Mouse (Mus musculus) intestine, embryonic 16.5 days (tissue): Measurements from ENCODE around the gene Pprc1. TPM values are rescaled to one million over a fixed set of nuclear protein-coding genes. Genes with fewer than 3 reads are reported as not detected.

Experiments used
- ATAC-seq: fragments of 200-750 bp; cut with Nextera tagmentation; 2 replicates; pipeline ENCODE4 v1.8.0; 2017; ENCODE audit warnings: moderate TSS enrichment, moderate library complexity
- H3K27ac ChIP-seq: fragments of 300-500 bp; sonication (generic); 2 replicates; pipeline ENCODE4 v1.5.1; 2014; ENCODE audit warnings: mild to moderate bottlenecking, low read length
- H3K27me3 ChIP-seq: fragments of 300-500 bp; sonication (generic); replicated peaks from 2 replicates; pipeline ENCODE4 v1.6.1; 2014; ENCODE audit warnings: low read length, control low read depth, mixed read lengths; ENCODE audit not compliant: control insufficient read depth, insufficient read depth
- H3K36me3 ChIP-seq: fragments of 300-500 bp; sonication (generic); 2 replicates; pipeline ENCODE4 v1.6.1; 2014; ENCODE audit warnings: low read length, control low read depth; ENCODE audit not compliant: control insufficient read depth, insufficient read depth
- H3K4me1 ChIP-seq: fragments of 300-500 bp; sonication (generic); 2 replicates; pipeline ENCODE4 v1.6.1; 2014; ENCODE audit warnings: low read length, control low read depth, mixed read lengths; ENCODE audit not compliant: control insufficient read depth, insufficient read depth
- H3K4me2 ChIP-seq: fragments of 300-500 bp; sonication (generic); 2 replicates; pipeline ENCODE4 v1.6.1; 2014; ENCODE audit warnings: low read depth, low read length, control low read depth
- H3K4me3 ChIP-seq: fragments of 300-500 bp; sonication (generic); 2 replicates; pipeline ENCODE4 v1.5.1; 2014; ENCODE audit warnings: mild to moderate bottlenecking, low read length
- H3K9ac ChIP-seq: fragments of 300-500 bp; sonication (generic); 2 replicates; pipeline ENCODE4 v1.6.1; 2014; ENCODE audit warnings: low read depth, low read length
- H3K9me3 ChIP-seq: fragments of 300-500 bp; sonication (generic); 2 replicates; pipeline ENCODE4 v1.6.1; 2016; ENCODE audit warnings: low read length, control low read depth; ENCODE audit not compliant: control insufficient read depth
- WGBS: fragments of 180-500 bp; shearing (Covaris S2); extraction: QIAGEN DNeasy Blood & Tissue Kit; methylation state at CpG from one replicate; pipeline ENCODE4 v1.1.7; 2014; 5-methylcytosine and 5-hydroxymethylcytosine counted together
- polyA plus RNA-seq: library from polyadenylated mRNA; unstranded; fragments of >200 nt; fragmentation: Nextera tagmentation; extraction: Ambion mirVana; gene quantifications from 2 replicates; pipeline ENCODE4 v1.2.1, GENCODE M21; 2015

Gene Pprc1
- polyA plus RNA-seq, 1 experiment from 2014 or later = 27.5 TPM

GRCm38 (mm10) chr19:46032731-46033510 is 11.8 kb upstream of the Pprc1 start:
- Histone ChIP-seq H3K4me2 (no peak overlapping the region), H3K27me3 (no peaks in the 10 kb centered on the region), H3K9me3 (no peaks in the 10 kb centered on the region), H3K9ac (no peak overlapping the region), H3K4me3 (no peak overlapping the region), H3K27ac (no peak overlapping the region), H3K36me3 (peaks cover 30% of the 10 kb centered on the region), H3K4me1 (peaks cover 12% of the 10 kb centered on the region)
- ATAC-seq = no peak
- 85% methylated on average over 26 of the region's 26 CpGs for WGBS

DNA sequence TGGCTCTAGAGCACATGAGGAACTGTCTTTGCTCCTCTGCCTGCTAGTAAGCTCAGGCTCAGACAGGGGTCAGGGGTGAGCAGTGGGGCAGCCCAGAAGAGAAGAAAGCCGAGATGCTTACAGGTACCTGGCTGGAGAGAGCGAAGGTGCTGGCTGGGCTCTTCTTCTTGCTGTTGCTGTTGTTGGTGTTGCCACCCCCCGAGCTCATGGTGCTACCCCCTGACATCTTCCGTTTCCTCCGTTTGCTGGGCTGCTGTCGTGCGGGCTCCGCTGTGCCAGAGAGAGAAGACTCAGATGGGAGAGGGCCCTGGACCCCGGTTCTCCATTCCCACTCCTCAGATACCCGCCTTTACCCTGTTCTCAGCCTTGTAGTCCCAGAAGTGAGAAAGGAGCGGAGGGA is 10.8 kb upstream of the Pprc1 start:
- WGBS = 94% methylated on average over 11 of the region's 11 CpGs
- H3K4me2 ChIP-seq = no peak overlapping the region
- no peaks in the 10 kb centered on the region for H3K9me3 ChIP-seq
- H3K4me1 ChIP-seq = peaks cover 19% of the 10 kb centered on the region
- H3K9ac ChIP-seq = no peak overlapping the region
- ATAC-seq = no peak
- peaks cover 30% of the 10 kb centered on the region for H3K36me3 ChIP-seq
- H3K27me3 ChIP-seq = no peaks in the 10 kb centered on the region
- no peak overlapping the region for H3K4me3 ChIP-seq
- H3K27ac ChIP-seq = no peak overlapping the region

- no peaks in the 10 kb centered on the region for H3K27me3 ChIP-seq
- H3K27ac ChIP-seq = no peak overlapping the region
- H3K36me3 ChIP-seq = peaks cover 23% of the 10 kb centered on the region
- no peak for ATAC-seq
- H3K9me3 ChIP-seq = no peaks in the 10 kb centered on the region
- no peak overlapping the region for H3K4me2 ChIP-seq
- WGBS = 85% methylated on average over 13 of the region's 13 CpGs
- peaks cover 32% of the 10 kb centered on the region for H3K4me1 ChIP-seq
- H3K4me3 ChIP-seq = no peak overlapping the region
- no peak overlapping the region for H3K9ac ChIP-seq
Measured at GRCm38 (mm10) chr19:46035971-46036370, 8.7 kb upstream of the Pprc1 start.

DNA sequence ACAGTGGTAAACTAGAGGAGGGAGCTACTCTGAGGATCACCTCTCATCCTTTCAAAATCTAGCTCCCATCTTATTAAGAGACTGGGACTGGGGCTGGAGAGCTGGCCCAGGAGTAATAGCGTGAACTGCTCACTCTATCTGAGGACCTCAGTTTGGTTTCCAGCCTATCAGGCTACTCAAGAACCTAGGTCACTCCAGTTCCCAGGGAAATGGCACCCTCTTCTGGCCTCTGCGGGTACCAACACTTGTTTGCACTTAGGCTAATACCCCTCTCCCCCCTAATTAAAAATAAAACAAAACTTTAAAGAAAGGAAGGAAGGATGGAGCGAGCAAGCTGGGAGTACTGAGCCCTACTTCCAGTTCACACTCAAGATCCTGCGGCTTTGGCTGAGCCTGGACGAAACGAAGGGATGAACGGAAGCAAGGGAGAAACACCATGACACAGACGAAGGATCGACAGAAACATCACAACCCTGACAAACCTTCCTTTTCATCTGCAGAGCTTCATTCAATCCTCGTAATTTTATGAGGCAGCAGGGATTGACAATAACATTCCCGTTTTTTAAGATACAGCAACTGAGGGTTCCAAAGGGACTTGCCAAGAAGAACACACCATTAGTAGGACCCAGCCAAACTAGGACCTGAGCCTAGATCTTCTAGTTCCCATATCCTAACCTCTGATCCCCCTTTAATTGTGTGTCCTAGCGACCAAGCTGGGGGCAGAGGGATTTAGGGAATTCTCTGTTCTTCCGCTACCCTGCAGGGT is 8.0 kb upstream of the Pprc1 start:
- Histone ChIP-seq H3K36me3 (peaks cover 23% of the 10 kb centered on the region), H3K9me3 (no peaks in the 10 kb centered on the region), H3K4me2 (peak overlapping the region; percentile 92), H3K9ac (peak overlapping the region; percentile 91), H3K4me3 (peak overlapping the region; percentile 83), H3K4me1 (peaks cover 39% of the 10 kb centered on the region), H3K27ac (no peak overlapping the region), H3K27me3 (no peaks in the 10 kb centered on the region)
- no peak for ATAC-seq
- 73% methylated on average over 13 of the region's 13 CpGs for WGBS

DNA sequence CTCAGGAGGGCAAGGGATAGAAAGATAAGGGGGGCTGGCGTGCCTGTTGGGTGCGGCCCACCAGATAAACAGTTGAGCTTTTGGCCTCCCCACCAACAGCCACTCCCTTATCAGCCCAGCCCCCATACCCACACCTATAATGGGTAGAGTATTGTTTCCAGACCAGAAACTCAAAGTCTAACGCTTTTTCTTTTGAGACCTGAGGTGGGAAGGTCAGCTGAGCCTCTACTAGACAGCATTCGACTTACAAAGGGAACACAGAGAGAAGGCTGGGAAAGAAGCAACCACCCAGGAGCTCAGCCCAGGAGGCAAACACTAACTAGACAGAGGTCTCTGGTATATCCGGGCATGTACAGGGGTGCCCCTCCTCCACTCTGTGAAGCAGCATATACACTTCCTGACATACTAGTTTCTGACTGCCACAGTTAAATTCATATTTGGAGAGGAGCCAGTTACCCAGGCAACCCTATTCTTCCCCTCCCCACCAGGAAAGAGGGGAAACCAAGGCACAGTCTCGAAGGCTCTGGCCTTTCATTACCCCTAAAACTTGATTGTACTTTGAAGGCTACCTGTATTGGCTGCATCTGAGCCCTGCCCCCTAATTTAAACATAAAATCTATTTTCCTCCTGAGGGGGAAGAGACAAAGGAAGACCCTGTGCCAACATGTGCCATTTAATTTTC is 7.3 kb upstream of the Pprc1 start:
- Histone ChIP-seq H3K36me3 (peaks cover 23% of the 10 kb centered on the region), H3K9me3 (no peaks in the 10 kb centered on the region), H3K27me3 (no peaks in the 10 kb centered on the region), H3K4me2 (peak overlapping the region; percentile 92), H3K27ac (peak overlapping the region; percentile 58), H3K4me1 (peaks cover 46% of the 10 kb centered on the region), H3K9ac (peak overlapping the region; percentile 91), H3K4me3 (peak overlapping the region; percentile 83)
- ATAC-seq = no peak
- 21% methylated on average over 6 of the region's 6 CpGs for WGBS

GRCm38 (mm10) chr19:46037925-46038850 is 6.5 kb upstream of the Pprc1 start:
- H3K4me2 ChIP-seq = peak overlapping the region; percentile 92
- peak overlapping the region; percentile 95 for H3K27ac ChIP-seq
- H3K27me3 ChIP-seq = no peaks in the 10 kb centered on the region
- peak overlapping the region; percentile 83 for H3K4me3 ChIP-seq
- H3K9ac ChIP-seq = peak overlapping the region; percentile 91
- 3% methylated on average over 13 of the region's 13 CpGs for WGBS
- no peak for ATAC-seq
- H3K36me3 ChIP-seq = peaks cover 19% of the 10 kb centered on the region
- peaks cover 54% of the 10 kb centered on the region for H3K4me1 ChIP-seq
- H3K9me3 ChIP-seq = no peaks in the 10 kb centered on the region

- ATAC-seq = peak; percentile 32
Measured at GRCm38 (mm10) chr19:46038851-46039260, 5.8 kb upstream of the Pprc1 start.

DNA sequence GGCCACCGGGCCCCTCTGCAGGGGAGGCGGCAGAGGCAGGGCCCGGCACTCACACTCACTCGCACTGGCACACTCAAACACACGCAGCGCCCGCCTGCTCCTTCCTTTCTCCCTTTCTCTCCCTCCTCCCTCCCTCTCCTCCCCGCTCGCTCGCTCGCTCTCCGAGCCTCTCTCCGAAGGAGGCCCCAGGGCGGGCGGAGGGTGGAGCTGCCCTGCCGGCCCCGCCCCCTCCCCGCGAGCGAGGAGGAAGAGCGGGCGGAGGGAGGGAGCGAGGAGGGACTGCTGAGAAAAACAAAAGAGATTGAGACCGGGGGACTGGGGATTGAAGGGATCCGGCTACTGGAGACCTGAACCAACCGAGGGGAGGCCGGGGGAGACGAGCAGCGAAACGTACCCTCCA is 5.2 kb upstream of the Pprc1 start:
- Histone ChIP-seq H3K36me3 (peaks cover 15% of the 10 kb centered on the region), H3K4me1 (peaks cover 64% of the 10 kb centered on the region), H3K27ac (peak overlapping the region; percentile 95), H3K4me3 (peak overlapping the region; percentile 83), H3K9ac (peak overlapping the region; percentile 91), H3K9me3 (no peaks in the 10 kb centered on the region), H3K4me2 (peak overlapping the region; percentile 92), H3K27me3 (no peaks in the 10 kb centered on the region)
- under 1% methylated on average over 16 of the region's 30 CpGs for WGBS
- peak; percentile 88 for ATAC-seq

More at GRCm38 (mm10) chr19:46038851-46039260, 5.8 kb upstream of the Pprc1 start:
- no peaks in the 10 kb centered on the region for H3K27me3 ChIP-seq
- H3K4me2 ChIP-seq = peak overlapping the region; percentile 92
- H3K4me1 ChIP-seq = peaks cover 61% of the 10 kb centered on the region
- H3K4me3 ChIP-seq = peak overlapping the region; percentile 83
- 0% methylated on average over 16 of the region's 17 CpGs for WGBS
- H3K36me3 ChIP-seq = peaks cover 15% of the 10 kb centered on the region
- H3K9me3 ChIP-seq = no peaks in the 10 kb centered on the region
- peak overlapping the region; percentile 91 for H3K9ac ChIP-seq
- peak overlapping the region; percentile 95 for H3K27ac ChIP-seq
